Mouse (Mus musculus): Measurements from ENCODE around the gene Tbcel.

Tbcel gene

DNA sequence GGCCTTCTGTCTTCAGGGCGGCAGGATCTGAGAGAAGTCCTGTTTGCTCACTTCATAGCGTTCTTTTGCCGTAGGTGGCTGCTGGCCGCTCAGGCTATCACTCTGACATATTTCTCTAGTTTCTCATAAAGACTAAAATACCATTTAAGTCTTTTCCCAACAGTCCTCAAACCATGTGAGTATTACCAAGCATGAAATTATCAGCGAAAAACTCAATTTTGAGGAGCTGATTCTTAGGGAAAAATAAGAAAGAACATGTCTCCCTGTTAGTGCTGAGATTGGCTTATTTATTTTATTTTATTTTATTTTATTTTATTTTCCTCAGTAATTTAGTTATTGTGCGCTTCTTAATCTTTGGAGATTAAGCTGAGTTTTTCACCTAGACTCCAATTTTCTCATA, at the start of gene Tbcel:
Gene Tbcel, minus strand, starts transcription at position 101 of the 400 bp plus-strand sequence.
- DNase-seq: no peak

DNA sequence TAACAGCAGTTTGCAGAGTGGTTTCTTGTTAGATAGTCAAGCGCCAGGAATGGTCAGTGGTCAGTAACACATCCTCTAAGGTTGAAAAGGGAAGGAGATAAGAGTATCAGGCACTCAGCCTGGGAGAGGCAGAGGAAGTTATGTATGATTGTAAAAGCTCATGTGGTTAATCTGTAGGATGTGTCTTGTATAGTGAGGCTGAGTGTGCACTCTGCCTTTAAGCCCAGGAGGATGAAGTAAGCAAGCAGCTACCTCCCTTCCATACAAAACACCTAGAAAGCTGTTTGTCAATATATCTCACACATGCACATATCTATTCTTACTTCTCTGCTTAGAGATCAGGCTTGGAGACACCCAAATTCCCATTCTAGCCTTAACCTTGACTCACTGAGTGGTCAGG, 47.6 kb upstream of the Tbcel start:
- DNase-seq: no peak

DNA sequence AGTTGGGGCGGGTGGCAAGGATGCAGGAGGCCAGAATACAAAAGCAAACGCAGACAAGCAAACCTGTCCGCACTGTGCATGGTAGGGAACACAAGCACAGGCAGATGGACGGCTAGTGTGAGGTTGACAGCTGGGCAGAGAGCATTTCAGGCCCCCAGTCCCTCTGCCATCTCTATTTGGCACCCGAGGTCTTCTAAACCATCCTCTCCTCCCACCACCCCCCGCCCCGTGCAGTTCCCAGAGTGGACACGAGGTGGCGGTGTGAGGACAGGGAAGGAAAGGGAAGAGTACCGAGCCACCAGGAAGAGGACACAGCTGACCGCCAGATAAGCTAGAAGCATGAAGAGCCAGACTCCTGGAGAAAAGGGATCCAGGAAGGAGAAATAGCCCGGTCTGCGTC, 42.5 kb upstream of the Tbcel start:
- peak; percentile 62 to 68 for DNase-seq

DNA sequence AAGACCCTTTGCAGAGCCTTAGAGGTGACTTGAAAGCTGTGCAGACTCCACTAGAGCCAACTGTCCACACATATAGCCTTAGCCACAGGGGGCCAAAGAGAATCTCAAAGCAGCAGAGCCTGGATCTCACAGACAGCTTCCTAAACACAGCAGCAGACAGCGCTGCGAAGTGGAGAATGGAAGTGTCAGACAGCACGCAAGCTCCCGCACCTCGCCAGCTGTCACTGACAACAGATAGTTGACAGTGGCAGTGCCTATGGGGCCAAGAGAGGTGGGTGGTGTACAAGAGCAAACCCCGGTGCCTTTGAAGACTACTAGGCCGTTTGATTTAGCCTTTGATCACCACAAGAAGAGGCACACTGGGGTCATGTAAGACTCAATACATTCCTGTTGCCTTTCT, 41.4 kb upstream of the Tbcel start:
- DNase-seq: no peak

DNA sequence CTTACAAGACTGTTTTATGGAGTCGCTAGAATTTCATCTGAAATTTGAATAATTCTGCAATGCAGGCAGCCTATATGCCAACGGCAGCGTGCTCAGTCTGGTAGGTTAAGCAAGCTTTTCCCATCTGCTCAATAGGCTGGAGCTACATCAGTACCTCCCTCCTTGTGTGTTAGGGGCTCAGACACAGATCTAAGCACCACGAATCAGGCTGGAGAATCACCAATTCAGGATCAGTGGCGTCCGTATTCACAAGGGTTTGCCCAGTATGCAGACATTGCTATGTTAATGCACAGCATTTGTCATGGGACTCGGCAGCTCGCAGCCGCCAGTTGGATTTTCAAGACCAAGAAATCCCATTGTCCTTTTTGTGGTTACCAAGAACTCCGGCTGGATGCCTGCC, 36.9 kb upstream of the Tbcel start:
- DNase-seq: no peak

DNA sequence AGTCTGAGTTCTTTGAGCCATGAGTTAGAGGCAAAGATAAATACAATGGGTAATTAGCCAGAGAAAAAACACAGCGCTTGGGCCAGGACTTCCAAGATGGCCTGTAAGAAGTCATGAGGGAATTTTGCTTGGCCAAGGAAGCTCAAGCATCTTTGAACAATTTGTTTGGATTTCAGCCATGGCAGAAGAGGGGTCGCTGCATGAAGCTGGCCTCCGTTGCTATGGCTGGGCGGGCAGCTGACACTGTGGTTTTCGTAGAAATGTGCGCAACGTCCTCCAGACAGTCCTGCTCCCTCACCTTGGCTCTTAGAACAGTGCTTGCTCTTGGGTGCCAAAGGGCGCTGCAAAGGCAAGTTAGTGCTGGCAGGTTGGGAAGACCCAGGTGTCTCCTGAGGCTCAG, 25.9 kb upstream of the Tbcel start:
- DNase-seq: no peak

DNA sequence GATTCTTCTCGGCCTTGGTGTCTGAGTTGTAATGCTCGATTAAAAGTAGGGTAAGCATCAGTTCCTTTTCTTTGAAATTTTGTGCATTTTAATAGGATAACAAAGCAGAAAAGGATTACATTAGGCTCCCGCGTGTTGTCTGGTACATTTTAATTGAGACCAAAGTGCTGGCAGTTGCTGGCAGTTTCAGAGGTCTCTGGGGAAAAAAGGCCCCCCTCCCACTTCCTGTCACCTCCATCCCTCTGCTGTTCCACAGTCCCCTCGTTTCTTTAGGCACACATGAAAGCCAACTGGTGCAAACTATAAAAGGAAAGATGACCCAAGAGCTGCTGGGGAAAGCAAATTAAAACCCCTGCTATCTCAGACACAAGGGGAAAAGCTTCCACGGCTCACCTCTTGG, 25.4 kb upstream of the Tbcel start:
- DNase-seq: no peak

DNA sequence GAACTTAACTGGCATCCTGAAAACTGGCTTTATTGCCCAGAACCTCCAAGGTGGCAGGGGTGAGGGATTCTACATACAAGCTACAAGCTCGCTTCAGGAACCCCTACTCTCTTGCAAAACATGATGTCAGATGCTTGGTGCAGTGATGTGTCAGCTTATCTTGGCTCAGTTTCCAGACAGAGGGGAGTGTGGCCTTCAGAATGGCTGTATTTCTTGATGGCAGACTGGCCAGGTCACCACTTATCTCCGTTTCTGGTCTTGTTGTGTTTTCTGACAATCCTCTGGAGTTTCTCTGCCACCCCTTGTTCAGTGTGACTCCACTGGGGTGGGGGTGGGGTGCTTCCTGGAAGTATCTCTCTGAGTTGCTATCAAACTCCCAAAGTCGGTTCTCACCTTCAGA, 24.3 kb upstream of the Tbcel start:
- DNase-seq: no peak

DNA sequence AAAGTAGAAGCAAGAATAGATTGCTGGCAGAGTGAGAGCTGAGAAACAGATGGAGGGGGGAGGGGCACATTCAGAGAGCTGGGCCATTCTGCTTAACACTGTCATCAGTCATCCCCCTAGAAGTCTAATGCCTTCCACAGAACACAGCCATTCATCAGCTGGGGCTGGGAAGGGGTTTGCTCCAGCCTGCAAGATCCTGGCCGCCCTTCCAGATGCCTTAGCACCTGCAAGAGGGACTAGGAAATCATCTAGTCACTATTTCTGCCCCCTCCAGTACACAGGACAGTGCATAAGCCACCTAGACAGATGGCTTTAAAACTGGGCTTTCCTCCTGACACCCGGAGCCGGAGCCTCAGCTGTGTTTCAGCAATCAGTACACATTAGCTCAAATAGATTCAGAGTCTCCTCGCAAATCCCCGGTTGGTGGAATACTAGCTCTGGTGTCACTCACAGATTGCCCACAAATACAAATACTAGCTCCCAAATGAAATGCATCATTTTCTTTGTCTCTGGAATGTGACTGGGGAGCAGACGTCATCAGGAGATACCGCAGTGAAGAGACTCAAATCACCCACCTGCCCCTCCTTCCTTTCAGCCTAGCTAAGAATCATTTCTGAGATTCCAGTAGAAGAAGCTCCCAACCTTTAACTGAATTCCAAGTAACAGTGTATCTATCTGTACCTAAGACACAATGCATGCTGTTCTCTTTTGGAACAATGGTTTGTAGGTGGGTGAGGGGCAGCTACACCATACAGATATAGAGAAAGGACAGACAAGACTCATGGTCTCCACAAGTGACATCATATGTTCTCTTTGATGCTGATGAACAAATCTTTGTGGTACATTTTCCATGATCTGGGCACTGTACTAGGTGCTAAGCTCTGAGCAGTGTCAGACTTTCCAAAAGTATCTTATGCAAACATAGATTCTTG, 22.9 kb upstream of the Tbcel start:
- no peak for DNase-seq

DNA sequence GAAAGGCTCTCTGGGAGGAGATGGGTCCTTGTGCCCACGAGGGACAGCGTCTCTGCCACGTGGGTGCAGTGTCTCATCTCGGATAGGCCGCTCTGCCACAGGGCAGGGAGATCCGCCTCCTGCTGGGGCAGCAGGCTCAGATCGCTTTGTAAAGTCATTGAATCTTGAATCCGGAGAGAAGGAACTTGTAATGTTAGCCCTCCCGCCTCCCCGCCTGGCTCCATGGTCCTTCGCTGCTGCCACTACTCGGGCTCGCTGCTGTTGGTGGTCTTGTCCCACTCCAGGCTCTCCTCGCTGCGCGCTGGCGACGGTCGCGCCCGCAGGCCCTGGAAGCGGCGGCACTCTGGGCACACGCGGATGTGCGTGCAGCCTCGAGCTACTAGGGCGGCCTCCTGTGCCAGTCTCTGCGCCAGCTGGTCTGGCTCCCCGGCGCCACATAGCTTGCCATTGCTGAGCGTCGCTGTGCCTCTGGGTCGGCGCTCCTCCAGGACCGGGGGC, 13.0 kb upstream of the Tbcel start:
- peak; percentile 10 to 71 for DNase-seq

DNA sequence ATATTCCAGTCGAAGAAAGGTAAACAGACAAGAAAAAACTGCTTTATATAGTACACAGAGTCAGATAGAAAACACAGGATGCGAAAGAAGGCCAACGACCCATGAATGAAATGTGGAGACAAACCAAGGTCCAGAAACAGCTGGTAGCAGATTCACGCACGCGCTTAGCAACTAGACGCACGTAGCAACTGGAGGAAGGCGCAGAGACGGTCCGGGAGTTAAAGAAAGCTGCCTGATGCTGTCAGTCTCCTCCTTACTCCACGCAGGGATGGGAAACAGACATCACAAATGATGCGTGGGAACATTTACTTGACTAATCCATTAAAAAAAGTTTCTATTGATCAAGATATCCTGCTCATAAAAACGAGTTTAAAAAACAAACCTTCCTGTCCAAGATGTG, 10.6 kb upstream of the Tbcel start:
- no peak for DNase-seq

DNA sequence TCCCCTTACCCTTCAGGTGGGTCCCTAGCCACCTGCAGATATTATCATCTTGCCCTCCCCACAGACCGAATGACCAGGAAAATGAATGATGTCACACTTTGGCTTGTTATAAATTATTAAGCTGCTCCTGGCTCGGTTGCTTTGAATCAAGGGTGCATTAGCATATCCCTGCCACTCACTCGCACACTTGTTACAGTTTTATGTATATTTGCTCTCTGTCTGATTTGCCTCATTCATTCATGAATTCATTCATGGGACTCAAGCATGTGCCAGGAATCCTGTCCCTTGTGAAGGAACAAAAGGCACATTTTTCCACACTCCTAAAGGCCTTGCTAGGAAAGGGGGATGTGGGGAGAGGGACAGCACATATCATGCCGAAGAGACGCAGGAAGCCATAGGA, 5.5 kb upstream of the Tbcel start:
- no peak for DNase-seq

DNA sequence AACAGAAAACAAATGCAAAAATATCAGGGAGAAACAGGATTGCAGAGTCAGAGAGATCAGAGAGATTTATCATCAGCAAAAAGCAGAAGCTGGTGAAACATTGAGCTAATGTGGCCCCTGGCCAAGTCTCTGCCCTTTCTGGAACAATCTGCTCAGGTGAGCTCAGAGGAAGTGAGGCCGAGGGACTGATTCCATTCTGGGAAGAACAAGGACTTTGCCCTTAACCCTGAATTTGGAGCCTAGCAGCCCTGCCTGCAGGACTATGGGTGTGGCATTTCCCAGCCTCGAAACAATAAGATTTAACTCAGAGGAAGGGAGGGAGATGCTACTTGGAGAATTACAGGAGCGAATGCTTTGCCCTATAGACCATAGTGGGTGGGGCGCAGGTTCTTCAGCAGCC, 4.7 kb upstream of the Tbcel start:
- peak; percentile 86 to 90 for DNase-seq

DNA sequence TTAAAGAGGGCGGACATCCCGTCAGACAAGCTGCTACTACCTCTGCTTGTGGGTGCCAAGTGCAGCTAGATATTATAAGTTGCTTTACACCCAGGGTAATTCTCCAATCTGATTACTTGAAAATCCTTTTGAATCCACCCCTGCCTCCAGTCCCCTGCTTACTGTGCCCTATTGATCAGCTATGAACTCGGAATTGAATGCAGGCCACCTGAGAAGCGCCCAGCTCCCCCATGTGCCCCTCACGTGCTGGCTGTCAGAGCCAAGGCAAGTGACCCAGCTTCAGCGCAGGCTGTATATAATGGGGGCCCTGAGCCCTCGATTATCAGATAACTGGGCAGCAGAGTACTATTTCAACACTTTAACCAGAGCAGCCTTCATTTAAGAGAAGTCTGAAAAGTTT, 626 bp upstream of the Tbcel start:
- DNase-seq: no peak

DNA sequence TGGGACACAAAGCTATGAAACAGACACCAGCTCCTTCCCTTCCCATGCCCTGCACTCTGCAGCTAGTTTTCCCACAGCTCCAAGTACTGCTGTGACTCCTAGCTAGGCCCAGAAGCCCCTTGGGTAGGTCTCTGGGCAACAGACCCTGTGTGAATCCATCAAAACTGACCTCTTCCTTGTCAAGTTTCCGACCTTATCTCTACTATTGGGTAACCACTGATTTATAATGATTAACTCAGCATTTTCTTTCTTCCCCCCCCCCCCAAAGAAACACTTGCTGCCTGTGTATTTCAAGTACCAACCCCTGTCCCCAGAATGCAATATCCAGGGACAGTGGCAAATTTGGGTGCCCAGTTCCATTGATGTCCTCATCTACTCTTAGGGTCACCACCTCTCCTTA, 587 bp downstream of the Tbcel start:
- no peak for DNase-seq

DNA sequence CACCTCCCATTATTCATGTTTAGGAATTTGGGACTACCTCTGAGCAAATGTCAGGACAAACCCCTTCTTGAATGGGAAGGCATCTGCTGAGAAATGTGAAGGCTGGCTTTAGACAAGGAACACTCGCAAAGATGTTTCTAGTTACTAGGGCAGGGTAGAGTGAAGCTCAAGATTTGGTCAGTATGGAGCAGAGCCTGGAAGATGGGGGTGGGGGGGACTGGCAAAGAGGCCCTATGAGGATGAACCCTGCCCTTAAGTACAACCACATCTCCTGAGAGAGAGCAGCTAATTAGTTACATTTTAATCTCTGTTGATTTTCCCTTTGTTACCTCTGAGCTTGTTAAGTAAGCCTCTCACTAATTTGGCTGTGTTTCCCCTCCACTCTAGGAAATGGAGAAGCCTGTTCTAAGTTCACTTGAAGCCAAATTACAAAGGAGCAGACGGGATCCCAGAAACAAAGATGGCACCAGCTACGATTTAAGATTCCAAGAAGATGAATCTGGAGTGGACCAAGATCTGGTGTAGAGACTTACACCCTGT, 2.6 kb downstream of the Tbcel start:
- peak; percentile 45 to 57 for DNase-seq

DNA sequence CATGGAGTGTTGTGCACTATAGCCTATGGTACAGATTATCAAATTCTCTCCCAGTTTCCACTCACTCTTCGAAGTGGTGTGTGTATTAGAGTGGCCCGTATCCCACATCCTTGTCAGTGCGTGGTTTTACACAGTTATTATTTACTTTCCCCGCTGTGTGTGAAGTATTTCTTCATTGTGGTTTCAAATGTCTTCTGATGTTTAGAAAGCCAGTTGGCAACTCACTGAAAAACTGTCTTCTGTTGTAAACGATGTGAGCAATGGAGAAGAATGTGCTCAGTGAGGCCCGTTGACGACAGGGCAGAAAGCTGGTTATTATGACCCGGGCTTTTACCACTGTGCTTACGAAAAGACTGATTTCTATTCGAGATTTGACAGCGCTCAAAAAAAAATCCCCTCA, 3.0 kb downstream of the Tbcel start:
- DNase-seq: no peak

DNA sequence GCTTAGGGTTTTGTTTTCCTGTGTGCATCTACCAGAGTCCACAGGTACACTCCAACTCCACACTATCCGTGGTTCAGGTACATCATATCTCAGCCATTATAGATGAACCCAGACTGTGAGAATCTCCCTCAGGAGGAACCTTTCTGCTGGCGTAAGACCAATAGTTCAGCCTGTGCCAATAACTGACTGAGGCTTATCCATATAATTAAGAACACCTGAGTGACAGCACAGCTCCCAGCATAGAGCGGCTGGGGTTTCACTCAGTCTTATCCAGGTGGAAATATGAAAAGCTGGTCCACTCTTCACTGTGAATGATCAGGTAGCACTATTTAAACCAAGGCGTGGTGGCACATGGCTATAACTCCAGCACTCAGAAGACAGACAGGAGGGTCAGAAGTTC, 3.9 kb downstream of the Tbcel start:
- no peak for DNase-seq

DNA sequence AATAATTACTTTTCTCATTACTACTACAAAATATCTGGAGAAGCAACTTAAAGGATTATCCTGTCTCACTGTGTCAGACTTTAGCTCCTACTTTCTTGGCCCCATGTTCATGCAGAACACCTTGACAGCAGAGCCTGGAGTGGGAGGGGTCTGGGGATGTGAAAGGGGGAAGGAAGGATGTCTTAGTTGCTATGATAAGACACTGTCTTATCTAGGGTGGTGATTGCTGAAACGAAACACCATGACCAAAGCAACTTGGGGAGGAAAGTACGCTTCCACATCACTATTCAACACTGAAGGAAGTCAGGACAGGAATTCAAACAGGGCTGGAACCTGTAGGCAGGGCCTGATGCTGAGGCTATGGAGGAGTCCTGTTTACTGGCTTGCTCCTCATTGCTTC, 11.3 kb downstream of the Tbcel start:
- DNase-seq: no peak

DNA sequence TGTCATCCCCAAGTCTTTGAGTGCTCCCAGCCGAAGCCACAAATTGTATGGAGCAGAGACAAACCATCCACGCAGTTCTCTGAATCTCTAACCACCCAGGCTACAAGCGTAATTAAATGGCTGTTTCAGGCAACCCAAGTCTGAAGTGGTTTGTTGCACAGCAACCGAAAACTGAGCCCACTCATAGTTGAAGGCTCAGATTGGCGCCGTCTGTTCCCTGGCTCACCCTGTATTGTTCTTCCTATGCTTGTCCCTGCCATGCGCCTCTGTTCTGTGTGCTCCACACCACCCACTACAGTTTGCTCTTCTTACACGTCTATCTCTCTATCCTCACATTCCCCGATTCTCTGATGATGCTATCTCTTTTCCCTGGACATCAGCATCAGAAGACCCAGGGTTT, 15.8 kb downstream of the Tbcel start:
- DNase-seq: no peak

DNA sequence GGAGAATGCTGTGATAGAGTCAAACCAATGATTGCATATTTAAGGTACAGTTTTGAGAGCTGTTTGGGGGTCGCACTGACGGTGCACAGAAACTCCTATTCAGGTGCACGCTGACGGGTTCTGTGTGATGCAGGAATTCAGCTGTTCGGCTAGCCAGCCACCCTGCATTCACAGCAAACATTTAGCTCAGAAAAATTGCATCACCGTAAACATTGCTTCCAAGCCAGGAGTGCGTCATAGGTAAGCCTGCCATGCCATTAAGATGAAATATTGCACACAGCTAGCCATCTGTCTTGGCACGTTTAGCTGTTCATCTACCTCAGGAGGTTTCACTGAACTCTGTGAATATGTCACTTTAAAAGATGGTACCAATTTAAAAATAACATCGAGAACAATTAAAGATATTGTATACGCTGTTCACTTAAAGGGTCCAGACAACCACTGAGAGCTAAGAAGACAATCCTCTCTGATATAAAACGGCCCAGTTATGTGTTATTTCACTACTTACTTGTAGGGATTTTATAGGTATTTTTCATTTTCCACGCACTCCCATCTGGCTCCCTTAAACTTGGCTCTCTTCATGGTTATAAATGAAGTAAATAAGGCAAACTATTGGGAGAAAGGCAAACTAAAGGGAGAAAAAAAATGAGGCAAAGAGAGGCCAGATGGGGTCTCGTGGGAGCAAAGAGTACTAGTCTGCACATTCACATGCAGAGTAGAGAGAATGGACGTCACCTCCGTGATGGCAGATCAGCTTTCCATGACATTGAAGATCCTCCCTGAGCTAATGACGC, 16.8 kb downstream of the Tbcel start:
- no peak for DNase-seq

DNA sequence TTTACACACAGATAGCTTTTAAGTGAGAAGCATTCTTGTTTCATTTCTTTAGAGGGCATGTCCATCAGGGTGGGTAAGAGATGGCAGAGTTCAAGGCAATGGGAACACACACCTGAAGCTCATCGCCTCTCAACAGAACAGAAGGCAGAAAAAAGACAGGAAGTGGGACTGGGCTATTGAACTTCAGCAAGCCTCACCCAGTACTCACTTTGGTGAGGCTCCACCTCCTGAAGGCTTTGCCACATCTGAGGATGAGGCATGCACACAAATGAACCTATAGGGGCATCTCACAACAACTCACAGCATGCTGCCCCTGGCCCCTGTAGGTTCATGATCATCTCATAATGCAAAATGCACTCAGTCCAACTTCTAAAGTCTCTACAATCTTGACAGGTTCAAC, 19.5 kb downstream of the Tbcel start:
- no peak for DNase-seq

DNA sequence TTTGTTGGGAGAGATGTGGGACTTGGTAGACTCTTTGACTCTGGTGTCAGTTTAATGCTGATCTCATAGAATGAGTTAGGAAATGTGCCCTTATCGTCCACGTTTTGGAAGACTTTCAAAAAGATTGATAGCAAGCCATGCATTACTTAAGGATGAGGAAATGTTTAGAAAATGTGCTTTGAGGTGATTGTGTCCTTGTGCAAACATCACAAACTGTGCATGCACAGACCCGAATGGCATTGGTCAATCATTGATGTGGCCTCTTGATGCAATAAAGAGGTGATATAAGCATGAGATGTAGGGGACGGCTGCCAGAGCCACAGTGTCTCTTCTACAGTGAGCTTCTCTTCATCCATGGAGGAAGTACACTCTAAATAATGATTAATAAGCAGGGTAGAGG, 20.7 kb downstream of the Tbcel start:
- no peak for DNase-seq

DNA sequence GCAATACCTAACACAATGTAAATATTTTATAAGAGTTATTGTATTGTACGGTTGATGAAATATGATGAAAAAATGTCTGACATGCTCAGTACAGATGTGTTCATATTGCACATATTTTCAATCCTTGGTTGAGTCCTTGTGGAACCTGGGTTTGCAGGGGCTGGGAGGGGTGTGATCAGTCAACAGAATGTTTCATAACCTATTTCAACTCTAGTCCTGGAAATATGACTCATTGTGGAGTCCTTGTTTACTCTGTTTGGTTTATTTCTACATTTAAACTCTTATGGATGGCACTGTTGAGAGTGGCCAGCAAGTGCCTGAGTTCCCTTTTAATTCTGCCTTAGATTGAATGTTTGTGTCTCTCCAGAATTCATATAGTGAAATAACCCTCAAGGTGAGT, 22.9 kb downstream of the Tbcel start:
- no peak for DNase-seq
